Mouse (Mus musculus) layer of hippocampus, postnatal 14 days (tissue): ENCODE results near the gene Hmx2. TPM values are rescaled to one million over a fixed set of nuclear protein-coding genes. Genes with fewer than 3 reads are reported as not detected.

Experiments
- DNase-seq, 2 experiments: peaks; one replicate each; pipeline ENCODE4 v3.0.0; 2021 to 2022; ENCODE audit warnings: low spot score in 2 of 2, mixed read lengths in 1 of 2
- long read RNA-seq, 2 experiments: library from polyadenylated mRNA; stranded (forward); transcript quantifications; one replicate each; pipeline ENCODE4 v2.0.0; 2021
- total RNA-seq, 2 experiments: library from RNA; stranded (reverse); gene quantifications; 2 replicates each; pipeline ENCODE4 v1.2.3; 2021

Hmx2 gene
- not detected for total RNA-seq
- long read RNA-seq, experiment 1 = 0 reads
- long read RNA-seq, experiment 2 = 0 reads

DNA sequence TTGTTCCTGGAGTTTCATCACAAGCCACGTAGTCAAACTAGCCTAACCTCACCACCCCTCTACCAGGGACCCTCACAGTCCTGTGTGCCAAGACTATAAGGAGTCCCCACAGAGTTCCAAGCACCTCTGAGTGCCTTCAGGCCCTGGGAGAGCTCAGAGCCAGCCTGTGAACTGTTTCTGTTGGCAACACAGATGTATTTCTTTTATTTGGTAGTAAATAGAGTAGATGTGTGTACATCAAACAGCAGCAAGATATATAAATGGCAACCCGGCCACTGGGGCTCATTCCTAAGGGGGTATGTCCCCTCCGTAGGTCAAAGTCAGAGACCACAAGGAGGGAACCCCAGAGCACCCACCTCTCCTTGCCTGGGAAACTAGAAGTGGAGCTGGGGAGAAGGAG is at the start of gene Hmx2:
Gene Hmx2, plus strand, starts transcription at position 301 of the 400 bp plus-strand sequence.
- DNase-seq = no peak

DNA sequence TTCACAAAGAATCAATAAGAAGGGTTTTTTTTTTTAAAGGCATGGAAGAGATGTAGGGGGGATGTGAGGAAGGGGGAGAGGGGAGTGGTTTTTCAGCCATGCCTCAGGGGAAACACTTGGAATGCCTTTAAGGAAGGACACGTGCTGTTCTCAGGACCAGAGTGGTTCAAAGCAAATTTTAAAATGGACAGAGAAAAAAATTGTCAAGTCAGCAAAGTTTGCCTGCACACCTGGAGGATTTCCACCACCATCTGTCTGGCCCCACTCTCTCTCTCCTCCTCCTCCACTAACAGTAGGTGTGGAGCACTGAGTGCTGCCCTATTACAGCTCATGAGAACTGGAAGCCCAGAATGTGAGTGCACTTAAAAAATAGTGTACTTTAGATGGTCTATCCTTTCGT is 44.8 kb upstream of the Hmx2 start:
- DNase-seq = no peak

DNA sequence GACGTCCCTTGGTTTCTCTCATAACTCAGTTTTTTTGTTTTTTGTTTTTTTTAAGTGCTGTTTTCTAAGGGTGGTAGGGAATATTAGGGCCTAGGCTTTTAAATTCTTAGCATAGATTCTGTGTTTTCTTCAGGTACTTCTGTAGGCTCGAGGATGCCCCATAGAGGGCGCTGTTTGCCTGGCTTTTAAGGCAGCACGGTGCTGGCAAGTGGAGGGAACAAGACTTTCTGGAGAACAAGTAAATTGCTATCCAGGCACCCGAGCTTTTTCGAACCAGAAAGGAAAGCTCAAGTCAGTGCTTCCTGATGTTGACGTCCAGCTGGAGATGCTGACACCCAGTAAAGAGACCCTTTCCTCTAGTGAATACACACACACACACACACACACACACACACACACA is 8.6 kb upstream of the Hmx2 start:
- peak; percentile 77 to 83 for DNase-seq

DNA sequence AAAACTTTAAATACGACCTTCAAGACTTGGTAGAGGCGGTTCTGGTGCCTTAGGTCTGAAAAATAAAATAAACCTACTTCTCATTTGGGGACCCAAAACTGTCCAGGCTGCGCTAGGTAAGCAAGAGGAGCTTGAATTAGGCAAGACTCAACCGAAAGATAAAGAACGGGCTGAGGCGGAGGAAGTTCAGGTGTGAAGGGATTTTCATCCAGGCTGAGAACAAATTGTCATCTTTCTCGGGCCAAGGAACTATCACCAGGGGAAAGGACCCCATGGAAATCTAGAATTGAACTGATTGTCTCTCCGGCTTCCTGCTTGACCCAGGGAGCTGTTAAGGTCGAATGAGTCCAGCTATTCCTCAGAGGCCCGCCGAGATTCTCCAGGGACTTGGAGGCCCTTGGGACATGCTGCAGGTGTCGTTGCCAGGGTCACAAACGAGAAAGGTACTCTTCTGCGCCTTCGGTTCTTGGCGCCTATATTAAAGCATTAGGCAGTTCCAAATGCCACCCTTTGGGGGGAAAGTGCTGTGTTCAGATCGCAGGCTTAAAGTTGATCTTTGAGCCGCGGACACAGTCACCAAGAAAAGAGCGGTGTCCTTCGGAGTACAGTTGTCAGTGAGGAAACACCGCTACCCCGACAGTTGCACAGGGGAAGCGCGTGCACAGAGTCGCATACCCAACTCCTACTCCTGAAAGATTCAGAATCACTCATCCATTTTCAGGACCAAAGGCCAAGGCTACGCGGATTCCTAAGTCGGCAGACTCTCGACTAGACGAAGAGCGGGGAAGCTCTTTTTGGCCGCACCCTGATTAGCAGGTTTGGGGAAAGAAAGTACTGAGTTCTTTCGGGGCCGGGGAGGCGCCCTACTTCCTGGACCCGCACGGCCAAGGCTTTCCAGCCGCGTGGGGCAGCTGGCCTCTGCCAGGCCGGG is 7.1 kb upstream of the Hmx2 start:
- no peak for DNase-seq

DNA sequence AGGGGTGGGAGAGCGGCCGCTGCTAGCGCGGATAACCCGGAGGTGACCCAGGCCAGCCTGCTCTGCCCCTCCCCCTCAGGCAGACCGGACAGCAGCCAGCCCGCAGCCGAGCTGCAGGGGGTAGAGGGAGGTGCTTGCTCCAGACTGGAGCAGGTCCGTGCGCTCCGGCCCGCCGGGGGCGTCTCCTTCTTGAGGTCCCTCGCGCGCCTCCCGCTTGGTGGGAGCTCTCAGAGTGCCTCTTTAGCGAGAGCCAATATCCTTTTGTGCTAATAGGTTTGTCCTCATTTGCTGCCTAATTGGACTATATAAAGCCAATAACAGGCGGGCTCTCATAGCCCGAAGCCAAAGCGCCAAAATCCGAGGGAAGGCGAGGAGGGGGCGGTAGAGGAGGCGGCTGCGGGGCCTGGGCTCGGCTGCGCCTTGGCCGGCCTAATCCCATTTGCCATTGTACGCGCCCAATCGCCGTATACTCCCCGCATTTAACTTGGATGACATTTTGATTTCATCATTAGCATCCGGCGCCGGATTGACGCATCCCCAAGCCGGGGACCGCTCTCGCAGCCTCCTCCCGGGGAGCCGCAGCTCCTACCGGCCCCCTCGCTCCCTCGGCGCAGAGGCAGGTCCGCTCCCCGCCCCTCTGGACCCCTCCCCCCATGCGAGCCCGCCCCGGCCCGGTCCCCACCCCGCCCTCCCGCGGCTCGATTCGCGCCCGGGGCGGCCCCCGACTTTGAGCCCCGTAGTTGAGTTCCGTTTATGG is 6.3 kb upstream of the Hmx2 start, which contains the start of gene Hmx3:
Gene Hmx3, plus strand, starts transcription at position 753 of the 757 bp plus-strand sequence.
- no peak for DNase-seq

DNA sequence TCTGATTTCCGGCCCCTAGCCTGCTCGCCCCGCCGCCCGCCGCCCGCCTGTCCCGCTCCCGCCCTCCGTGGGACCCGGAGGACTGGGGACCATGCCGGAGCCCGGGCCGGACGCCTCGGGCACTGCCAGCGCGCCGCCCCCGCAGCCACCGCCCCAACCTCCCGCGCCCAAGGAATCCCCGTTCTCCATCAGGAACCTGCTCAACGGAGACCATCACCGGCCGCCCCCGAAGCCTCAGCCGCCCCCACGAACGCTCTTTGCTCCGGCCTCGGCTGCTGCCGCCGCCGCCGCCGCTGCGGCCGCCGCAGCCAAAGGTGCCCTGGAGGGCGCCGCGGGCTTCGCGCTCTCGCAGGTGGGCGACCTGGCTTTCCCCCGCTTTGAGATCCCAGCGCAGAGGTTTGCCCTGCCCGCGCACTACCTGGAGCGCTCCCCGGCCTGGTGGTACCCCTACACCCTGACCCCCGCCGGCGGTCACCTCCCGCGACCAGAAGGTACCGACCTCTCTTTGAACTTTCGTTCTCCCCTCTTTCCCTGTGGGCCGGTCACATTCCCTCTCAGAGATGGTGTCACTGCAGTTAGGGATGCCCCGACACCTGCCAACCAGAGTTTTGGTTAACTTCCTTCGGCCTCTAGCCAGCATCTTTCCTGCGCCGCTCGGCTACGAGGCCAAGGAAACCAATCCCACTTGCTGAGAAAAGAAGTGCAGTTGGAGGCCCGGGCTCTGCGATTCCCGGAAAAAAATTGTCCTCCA is 5.5 kb upstream of the Hmx2 start:
- DNase-seq = no peak

DNA sequence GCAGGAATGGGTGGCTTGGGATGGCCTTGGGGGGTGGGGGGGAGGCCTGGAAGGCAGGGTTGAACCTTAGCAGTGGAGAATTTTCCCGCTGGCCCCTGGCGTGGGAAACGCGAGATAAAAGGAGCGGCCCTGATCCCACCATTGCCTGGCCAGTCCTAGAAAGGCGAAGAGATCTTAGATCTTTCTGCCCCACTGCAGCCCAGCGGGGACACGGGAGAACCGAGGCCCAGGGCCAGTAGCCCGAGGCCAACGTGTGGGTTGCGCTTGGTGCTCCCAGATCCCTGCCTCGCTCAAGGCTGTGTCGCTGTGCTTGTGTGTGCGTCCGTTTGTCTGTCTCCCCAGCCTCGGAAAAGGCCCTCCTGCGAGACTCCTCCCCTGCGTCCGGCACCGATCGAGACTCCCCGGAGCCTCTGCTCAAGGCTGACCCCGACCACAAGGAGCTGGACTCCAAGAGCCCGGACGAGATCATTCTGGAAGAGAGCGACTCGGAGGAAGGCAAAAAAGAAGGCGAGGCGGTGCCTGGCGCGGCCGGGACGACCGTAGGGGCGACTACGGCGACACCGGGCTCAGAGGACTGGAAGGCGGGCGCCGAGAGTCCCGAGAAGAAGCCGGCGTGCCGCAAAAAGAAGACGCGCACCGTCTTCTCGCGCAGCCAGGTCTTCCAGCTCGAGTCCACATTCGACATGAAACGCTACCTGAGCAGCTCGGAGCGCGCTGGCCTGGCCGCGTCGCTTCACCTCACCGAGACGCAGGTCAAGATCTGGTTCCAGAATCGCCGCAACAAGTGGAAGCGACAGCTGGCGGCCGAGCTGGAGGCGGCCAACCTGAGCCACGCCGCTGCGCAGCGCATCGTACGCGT is 4.7 kb upstream of the Hmx2 start:
- no peak for DNase-seq

DNA sequence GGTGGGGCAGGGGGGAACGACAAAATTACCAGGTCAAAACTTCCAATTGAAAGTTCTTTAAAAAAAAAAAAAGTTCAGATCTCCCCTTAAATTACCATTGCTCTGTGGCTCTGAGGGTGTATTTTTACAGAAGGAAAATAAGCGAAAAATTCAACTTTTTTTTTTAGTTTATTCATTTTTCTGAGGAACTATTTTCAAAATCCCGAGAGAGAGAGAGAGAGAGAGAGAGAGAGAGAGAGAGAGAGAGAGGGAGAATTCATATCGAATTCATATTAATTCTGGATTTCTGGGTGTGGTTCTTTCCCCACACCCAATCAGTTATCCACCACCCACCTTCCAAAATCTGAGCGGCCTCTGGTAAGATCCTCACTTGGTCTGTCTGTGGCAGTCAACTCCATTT is 3.7 kb upstream of the Hmx2 start:
- DNase-seq = no peak

DNA sequence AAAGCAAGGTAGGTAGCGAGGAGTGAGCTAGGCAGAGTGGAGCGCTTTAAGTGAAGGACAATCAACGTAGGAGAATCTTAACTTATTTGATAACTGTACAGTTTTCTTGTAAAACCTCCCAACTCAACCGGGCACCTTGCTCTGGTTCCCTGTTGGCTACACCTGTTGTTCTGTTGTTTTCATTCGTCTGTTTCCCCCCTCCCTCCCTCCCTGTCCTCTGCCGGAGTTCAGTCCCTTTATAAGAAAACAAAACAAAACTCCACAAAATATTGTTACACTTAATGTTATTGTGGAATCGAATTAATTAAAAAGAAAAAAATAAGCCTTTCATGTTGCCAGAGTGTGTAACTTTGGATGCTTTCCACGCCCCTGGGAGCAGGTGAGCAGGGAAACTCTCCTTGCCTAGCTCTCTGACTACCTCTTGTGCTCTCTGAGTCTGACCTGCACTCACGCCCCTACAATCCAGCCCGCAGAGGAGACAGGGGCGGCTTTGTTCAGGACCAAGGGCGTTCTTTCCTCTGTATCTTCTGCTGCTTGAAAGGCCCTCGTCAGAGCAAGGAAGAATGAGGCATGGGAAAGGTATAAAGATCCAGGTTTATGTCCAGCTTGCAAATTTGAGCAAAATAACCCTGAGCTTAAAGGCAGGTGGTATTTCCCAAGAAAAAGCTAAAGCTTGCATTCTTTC is 2.7 kb upstream of the Hmx2 start:
- no peak for DNase-seq

DNA sequence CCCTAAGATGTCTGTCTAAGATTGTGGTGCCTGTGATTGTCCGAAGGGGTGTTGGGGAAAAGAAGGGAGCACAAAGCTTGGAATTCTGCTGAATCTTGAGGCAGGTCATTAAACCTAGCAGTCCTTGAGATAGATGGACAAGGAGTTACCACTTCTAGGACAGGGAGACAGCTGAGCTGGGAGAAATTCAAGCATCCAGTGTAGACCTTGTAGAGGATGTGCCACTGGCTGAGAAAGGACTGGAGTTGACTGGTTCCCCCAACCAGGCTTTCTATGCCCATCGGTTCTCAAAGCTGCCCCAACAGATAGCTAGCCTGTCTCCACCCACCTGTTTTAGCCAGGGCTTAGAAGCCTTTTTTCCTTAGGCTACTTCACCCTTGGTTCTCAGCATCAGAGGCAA is 2.1 kb upstream of the Hmx2 start:
- no peak for DNase-seq

DNA sequence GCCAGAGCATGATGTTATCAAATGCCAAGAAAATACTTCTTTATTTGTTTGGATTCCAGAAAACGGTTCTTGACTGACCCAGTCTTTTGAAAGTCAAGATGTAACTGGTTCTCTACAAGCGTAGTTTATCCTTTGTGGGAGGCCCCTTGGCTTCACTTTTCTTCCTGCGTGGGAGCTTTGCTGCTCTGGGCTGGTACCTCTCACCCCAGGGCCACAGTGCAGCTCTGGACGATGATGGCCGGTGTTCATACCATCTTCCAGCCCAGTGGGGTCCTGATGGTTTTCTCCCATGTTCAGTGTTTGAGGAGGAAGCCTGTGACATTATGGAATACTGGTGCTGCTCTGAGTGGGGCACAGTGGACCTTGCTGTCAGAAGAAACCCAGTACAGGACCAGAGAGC is 1.1 kb upstream of the Hmx2 start:
- DNase-seq = no peak

DNA sequence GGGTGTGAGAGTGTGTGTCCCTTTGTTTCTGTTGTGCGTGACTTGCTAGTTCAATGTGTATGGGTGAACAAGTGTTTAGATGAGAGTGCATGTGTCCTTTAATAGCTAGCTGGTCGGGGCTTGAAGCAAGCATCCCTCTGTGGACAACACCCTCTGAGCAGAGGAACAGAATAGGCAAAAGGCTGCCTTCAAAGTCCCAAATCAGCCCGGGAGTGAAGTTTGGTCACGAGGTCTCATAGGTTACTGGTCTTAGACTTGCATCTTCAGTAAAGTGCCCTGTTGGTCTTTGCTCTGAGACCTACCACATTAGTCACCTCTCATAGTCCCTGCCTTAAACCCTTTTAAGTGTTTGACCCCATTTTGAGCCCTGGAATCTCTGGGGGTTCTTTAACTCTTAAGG is 2.9 kb downstream of the Hmx2 start:
- DNase-seq = no peak

DNA sequence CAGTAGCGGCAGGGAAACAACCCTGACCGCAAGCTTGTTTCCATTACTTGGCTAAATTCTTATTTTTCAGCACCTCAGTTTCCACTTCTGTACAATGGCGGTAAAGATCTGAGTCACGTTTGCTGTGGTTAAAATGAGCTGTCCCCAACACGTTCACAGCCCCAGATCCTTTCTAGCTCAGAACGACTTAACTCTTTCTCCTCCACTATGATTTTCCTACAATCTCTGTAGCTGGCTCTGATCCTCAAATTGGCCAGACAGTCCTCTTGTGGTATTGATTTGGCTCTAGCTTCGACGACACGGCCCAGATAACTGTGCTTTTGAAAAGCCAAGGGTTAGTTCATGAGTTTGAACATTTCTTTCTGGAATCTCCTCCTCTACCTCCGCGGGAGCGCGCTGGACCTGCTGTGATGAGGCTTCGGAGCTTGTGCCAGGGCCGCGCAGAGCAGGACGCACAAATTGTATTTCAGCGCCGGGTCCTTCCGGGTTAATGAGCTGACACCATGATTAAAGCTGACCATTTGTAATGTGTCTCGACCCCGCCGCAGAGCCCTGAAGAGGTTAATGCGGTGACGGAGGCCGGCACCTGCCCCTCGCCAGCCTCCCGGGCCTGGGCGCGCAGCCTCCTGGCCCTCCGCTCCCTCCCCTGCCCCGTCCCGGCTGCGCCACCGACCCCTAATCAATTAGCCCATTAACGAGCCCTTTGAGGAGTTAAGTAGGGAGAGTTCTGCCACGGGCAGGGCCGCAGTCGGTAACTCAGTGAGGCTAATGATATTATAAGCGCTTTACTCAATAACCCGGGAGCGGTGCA is 3.6 kb downstream of the Hmx2 start:
- DNase-seq = no peak

DNA sequence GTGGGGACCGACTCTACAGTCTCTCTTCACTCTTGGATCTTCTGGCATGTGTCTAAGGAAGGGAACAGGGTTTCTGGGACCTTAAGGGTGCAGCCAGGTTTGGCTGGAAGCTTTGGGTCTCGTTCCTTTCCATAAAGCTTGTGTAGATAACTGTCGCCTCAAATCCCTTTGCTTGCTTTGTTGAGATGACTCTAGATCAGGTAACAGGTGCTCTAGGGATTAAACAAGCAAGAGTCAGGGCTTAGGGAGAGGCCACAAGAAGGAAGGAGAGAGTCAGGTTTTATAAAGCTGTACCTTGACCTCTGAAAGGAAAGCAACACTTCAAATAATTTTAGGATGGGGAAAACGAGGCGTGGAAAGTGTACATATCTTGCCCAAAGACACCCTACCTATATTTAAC is 4.2 kb downstream of the Hmx2 start:
- no peak for DNase-seq

DNA sequence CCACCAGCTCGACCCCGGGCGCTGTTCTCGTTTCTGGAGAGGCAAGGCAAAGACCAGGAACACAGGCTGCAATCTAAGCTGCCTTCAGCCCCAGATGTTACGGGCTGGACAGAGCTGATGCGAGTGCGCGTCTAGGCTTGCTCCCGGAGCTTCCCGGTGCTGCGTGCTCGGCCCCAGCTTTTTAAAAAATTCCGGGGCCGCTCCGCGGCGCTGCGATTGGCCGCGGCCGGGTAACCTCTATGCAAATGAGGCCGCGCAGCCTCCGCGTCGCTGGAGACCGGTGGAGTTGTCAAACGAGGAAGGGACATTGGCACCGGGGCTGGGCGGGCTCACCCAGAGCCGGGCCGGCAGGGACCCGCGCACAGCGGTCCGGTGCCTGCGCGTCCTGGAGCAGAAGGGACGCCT is 5.2 kb downstream of the Hmx2 start:
- DNase-seq = no peak

DNA sequence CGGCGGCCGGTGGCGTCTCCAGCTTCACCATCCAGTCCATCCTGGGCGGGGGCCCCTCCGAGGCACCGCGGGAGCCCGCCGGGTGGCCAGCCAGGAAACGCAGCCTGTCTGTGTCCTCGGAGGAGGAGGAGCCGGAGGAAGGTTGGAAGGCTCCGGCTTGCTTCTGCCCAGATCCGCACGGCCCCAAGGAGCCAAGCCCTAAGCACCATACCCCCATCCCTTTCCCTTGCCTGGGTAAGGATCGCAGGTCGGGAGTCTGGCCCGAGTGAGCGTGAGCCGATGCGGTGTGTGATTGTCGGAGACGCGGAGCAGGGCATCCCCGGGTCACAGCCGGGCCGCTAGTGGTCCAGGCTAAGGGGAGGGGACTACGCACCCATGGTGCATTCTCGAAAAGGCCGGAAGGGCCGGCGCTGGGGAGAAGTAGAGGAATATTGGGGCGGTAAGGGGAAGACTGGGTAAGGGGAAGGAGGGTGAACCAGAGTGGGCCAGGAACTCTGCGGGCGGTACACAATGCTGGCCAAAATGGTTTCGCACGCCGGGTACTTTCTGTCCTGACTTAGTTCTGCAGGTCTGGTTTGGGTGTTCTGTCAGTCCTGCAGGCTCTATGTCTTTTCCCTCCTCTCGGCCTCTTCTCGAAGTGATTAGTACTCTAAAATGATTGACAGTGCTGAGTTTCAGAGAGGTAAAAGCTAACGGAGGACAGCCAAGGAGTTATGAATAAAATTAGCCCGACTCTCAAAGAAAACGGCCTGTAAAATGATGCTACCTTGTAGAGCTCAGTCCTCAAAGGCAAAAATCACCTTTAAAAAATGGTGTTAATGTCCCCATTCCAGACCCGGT is 6.0 kb downstream of the Hmx2 start:
- DNase-seq = no peak

DNA sequence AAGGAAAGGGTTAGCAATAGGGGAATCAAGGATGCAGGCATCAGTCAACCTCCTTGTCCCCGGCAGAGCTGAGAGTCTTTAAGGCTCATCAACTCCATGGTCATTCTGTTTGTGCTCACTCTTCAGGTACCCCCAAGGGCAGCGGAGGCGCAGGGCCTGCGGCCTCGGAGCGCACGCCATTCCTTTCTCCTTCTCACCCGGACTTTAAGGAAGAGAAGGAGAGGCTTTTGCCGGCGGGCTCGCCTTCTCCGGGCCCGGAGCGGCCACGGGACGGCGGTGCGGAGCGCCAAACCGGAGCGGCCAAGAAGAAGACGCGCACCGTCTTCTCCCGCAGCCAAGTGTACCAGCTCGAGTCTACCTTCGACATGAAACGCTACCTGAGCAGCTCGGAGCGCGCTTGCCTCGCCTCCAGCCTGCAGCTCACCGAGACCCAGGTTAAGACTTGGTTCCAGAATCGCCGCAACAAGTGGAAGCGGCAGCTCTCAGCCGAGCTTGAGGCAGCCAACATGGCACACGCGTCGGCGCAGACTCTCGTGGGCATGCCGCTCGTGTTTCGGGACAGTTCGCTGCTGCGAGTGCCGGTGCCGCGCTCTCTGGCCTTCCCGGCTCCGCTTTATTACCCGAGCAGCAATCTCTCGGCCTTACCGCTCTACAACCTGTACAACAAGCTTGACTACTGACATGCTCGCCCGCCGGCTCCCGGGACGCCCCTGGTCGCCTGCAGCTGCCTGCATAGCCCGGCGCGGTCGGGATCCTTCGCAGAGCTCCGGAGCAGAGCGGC is 6.9 kb downstream of the Hmx2 start:
- no peak for DNase-seq
